Mouse (Mus musculus) heart, embryonic 16.5 days (tissue): ENCODE data around the gene Bmper. TPM values are rescaled to one million over a fixed set of nuclear protein-coding genes. Genes with fewer than 3 reads are reported as not detected.

Source experiments
- ATAC-seq: fragments of 200-750 bp; cut with Nextera tagmentation; replicated peaks from 2 replicates; pipeline ENCODE4 v1.8.0; 2017; ENCODE audit warnings: moderate number of reproducible peaks; ENCODE audit not compliant: insufficient read depth, low FRiP score; ENCODE audit errors: extremely low read depth
- H3K27ac ChIP-seq: fragments of 300-500 bp; sonication (generic); 2 replicates; pipeline ENCODE4 v1.5.1; 2014; ENCODE audit warnings: mild to moderate bottlenecking, low read length, control low read depth, moderate library complexity
- H3K27me3 ChIP-seq: fragments of 300-500 bp; sonication (generic); 2 replicates; pipeline ENCODE4 v1.6.1; 2014; ENCODE audit warnings: low read length, mixed read lengths; ENCODE audit not compliant: control insufficient read depth, insufficient read depth
- H3K36me3 ChIP-seq: fragments of 300-500 bp; sonication (generic); 2 replicates; pipeline ENCODE4 v1.6.1; 2014; ENCODE audit not compliant: control insufficient read depth, insufficient read depth
- H3K4me1 ChIP-seq: fragments of 300-500 bp; sonication (generic); 2 replicates; pipeline ENCODE4 v1.6.1; 2014; ENCODE audit warnings: low read length, mixed read lengths; ENCODE audit not compliant: control insufficient read depth, insufficient read depth
- H3K4me2 ChIP-seq: fragments of 300-500 bp; sonication (generic); 2 replicates; pipeline ENCODE4 v1.6.1; 2014; ENCODE audit warnings: low read depth, mild to moderate bottlenecking, control low read depth, low read length
- H3K4me3 ChIP-seq: fragments of 300-500 bp; sonication (generic); 2 replicates; pipeline ENCODE4 v1.5.1; 2014; ENCODE audit warnings: mild to moderate bottlenecking, control low read depth, low read length
- H3K9ac ChIP-seq: fragments of 300-500 bp; sonication (generic); 2 replicates; pipeline ENCODE4 v1.6.1; 2014; ENCODE audit warnings: low read length, control low read depth
- H3K9me3 ChIP-seq: fragments of 300-500 bp; sonication (generic); replicated peaks from 2 replicates; pipeline ENCODE4 v1.6.1; 2016; ENCODE audit warnings: low read length; ENCODE audit not compliant: control insufficient read depth
- WGBS: fragments of 180-500 bp; shearing (Covaris S2); extraction: QIAGEN DNeasy Blood & Tissue Kit; methylation state at CpG from one replicate; pipeline ENCODE4 v1.1.7; 2014; 5-methylcytosine and 5-hydroxymethylcytosine counted together
- polyA plus RNA-seq: library from polyadenylated mRNA; unstranded; fragments of >200 nt; fragmentation: Nextera tagmentation; extraction: Ambion mirVana; gene quantifications from 2 replicates; pipeline ENCODE4 v1.2.1, GENCODE M21; 2015

The Bmper gene
- polyA plus RNA-seq, 1 experiment from 2014 or later: 6.0 TPM

DNA sequence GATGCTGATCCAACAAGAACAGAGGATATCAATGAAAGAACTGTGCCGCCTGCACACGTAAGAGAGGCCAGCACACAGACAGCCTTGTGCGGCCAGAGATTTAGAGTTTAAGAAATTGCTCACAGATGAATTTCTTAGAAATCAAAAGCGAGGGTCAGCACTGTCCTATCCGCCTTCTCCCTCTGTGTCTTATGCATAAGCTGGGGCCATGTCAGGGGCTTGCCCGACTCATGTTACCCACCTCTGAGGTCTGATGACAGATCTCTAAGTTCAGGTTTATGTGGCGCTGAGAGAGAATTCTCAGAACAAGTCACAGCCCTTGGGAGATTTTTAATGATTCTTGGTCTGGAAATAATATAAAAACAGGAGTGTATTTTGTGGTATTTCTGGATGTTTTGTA lies 140.7 kb downstream of the Bmper start:
- H3K36me3 ChIP-seq: no peaks in the 10 kb centered on the region
- H3K9me3 ChIP-seq: 0 out of 2 replicates have a peak, but pooled peaks cover 2% of the 10 kb centered on the region
- H3K9ac ChIP-seq: no peak overlapping the region
- H3K4me2 ChIP-seq: no peak overlapping the region
- no peak overlapping the region for H3K4me3 ChIP-seq
- WGBS: 89% methylated on average over 7 of the region's 7 CpGs
- no peak overlapping the region for H3K27ac ChIP-seq
- no peaks in the 10 kb centered on the region for H3K4me1 ChIP-seq
- no peaks in the 10 kb centered on the region for H3K27me3 ChIP-seq
- ATAC-seq: no peak

DNA sequence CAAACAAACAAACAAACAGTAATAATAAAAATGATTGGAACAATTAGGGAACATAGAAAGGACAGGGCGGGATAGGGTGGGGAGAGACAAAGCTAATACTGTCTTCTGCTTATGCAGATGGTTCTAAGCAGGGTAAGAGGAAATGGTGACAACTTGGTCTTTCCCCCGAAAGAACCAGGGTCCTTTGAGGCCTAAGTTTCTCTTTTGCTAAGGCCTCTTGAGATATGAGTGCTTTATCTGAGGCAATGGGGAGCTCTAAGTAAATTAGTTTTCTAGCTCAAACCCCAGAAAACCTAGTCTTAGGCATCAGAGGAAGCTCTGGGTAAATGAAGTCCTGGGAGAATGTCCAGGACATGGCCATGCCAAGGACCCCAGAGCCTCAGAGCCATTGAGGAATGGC lies 141.2 kb downstream of the Bmper start:
- H3K4me1 ChIP-seq: no peaks in the 10 kb centered on the region
- WGBS: 80% methylated on average over 2 of the region's 2 CpGs
- H3K27me3 ChIP-seq: no peaks in the 10 kb centered on the region
- H3K27ac ChIP-seq: no peak overlapping the region
- H3K9me3 ChIP-seq: 0 out of 2 replicates have a peak, but pooled peaks cover 2% of the 10 kb centered on the region
- H3K9ac ChIP-seq: no peak overlapping the region
- ATAC-seq: no peak
- H3K4me2 ChIP-seq: no peak overlapping the region
- H3K36me3 ChIP-seq: no peaks in the 10 kb centered on the region
- no peak overlapping the region for H3K4me3 ChIP-seq

DNA sequence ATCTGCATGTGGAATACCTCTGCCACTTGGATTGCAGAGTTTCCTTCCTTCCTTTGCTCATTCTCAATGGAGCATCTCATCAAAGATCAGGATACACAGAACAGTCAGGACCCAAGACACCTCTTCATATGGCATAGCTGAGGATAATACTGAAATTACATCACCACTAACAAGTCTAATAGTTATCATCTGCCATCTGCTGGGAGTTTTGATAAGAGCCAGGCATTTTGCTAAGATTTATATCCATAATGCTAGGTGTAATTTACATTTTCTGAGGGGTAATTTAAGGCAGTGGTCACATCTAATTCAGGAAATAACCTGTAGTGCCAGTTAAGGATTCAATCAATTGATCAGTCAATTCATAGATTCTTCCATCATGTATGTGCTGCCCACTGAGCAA lies 145.2 kb downstream of the Bmper start:
- no peak overlapping the region for H3K27ac ChIP-seq
- H3K4me3 ChIP-seq: no peak overlapping the region
- no peaks in the 10 kb centered on the region for H3K4me1 ChIP-seq
- no peak for ATAC-seq
- H3K36me3 ChIP-seq: no peaks in the 10 kb centered on the region
- H3K9me3 ChIP-seq: no peaks in the 10 kb centered on the region
- no peaks in the 10 kb centered on the region for H3K27me3 ChIP-seq
- no peak overlapping the region for H3K9ac ChIP-seq
- no peak overlapping the region for H3K4me2 ChIP-seq

DNA sequence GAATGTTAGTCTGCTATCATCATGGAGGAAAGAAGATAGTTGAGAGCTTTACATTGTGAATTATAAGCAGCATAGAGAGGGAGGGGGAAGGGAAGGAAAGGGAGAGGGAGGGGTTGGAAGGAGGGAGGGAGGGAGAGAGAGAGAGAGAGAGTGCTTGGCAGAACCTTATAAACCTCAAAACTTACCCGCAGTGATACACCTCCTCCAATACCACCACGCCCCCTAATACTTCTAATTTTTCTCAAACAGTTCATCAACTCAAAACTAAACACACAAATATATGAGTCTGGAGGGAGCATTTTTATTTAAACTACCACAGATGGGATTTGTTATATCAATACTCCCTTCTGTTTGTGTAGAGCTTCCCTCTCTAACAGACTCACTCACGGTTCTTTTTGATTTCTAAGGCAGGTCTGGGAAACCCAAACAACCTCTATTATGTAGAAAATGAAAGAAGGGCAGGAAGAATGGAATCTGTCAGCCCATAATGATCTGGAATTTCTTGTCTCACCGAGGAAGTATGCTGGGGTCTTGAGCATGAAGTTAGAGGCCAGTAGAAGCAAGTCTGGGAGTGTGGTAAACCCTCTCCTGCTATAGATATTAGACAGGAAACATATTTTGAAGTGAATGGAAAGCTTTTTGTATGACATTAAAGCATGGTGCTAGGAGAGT lies 152.0 kb downstream of the Bmper start:
- Histone ChIP-seq H3K4me2 (no peak overlapping the region), H3K4me3 (no peak overlapping the region), H3K9ac (no peak overlapping the region), H3K4me1 (peaks cover 10% of the 10 kb centered on the region), H3K36me3 (no peaks in the 10 kb centered on the region), H3K9me3 (no peaks in the 10 kb centered on the region), H3K27me3 (no peaks in the 10 kb centered on the region), H3K27ac (no peak overlapping the region)
- WGBS: 58% methylated on average over 4 of the region's 4 CpGs
- no peak for ATAC-seq

DNA sequence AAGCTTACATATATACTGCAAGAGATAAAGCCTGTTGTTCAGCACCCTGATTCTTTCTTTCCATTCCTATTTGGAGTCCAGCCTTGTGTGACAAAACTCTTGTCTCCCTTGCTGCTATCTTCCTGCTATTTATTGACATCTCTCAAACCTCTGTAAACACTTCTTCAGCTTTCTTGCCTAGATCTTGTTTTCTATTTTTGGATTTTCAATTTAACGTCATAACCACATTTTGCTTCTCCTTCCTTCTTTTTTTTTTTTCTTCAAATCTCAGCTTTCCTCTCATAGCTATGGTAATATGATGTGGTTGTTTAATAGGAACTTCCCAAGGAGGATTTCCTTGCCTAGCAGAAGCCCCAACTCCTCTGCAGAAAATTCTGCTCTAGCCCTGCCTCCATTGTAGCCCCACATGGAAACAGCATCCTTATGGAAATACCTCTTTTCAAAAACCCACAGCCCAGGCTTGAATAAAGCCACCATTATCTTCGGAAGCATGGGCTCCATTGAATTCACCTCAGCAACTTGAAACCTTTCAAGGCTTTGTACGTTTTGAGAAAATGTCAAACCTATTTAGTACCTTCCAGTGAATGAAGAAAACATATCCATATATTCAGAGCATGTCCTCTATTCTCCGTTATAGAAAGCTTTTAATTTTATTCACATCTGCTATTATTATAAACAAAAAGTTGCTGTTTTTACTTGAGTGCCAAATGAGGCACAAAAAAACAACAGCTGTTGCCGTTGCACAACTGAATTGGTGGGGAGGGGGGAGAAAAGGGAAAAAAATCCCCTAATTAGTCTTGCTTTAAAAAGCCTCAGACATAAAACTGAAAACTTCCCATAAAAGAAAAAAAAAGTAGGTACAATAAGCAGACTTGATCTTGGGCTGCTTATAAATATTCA lies 155.2 kb downstream of the Bmper start:
- Histone ChIP-seq H3K4me3 (no peak overlapping the region), H3K27ac (no peak overlapping the region), H3K9ac (no peak overlapping the region), H3K4me2 (no peak overlapping the region), H3K27me3 (no peaks in the 10 kb centered on the region), H3K9me3 (no peaks in the 10 kb centered on the region), H3K36me3 (no peaks in the 10 kb centered on the region), H3K4me1 (peaks cover 13% of the 10 kb centered on the region)
- no peak for ATAC-seq
- WGBS: 69% methylated on average over 5 of the region's 5 CpGs

DNA sequence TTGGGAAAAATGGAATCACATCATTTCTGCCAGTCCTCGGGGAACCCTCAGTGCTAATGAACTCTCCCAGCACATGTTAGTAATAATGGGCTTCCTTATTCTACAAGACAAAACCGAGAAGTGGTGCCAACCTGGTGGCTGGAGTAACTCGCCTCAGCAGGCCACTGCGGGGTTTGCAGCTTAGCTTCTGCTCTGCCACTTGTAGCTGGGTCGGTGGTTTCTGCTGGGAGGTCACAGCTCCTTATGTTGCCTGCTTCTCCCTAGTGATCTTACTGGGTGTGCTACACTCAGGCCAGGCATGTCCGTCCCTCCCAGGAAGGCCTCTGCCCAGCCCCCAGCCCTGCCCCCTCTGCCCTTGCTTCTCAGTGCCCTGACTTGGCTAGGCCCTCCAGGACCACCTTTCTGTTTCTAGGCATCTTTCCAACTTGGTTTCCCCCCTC lies 155.9 kb downstream of the Bmper start:
- H3K4me2 ChIP-seq: no peak overlapping the region
- peaks cover 13% of the 10 kb centered on the region for H3K4me1 ChIP-seq
- ATAC-seq: peak; percentile 52; the same call in 1 of the 2 replicates
- H3K4me3 ChIP-seq: no peak overlapping the region
- WGBS: 34% methylated on average over 6 of the region's 6 CpGs
- H3K27ac ChIP-seq: peak overlapping the region; percentile 23; the same call in 1 of the 2 replicates
- H3K9ac ChIP-seq: no peak overlapping the region
- no peaks in the 10 kb centered on the region for H3K27me3 ChIP-seq
- H3K9me3 ChIP-seq: no peaks in the 10 kb centered on the region
- no peaks in the 10 kb centered on the region for H3K36me3 ChIP-seq

DNA sequence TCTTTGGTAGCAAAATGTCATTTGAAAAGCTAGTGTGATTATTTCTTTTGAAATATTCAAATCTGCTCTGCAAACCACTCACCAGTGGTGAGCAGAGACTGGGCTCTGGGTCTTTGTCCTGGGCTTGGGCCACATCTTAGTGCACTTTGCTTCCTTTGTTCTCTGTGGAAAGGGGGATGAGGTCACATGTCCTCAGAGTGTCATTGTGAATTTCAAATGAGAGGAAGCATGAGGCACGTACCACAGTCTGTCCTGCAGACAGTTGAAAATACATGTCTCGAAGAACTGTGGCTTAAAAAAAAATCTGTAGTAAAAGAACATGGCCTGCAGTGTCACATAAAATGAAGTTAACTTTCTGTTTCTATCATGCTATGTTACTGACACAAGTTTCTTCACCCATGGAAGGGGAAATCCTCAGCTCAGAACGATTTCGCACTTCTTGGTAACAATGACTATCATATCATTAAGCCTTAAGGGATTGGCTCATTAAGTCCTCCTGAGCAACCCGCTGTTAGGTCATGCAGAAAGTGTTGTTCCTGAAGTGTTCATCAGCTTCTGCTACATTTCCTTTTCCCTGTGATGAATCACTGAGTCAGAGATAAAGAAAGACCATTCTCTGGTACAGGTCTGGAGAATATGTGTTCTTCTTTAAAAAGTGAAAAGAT lies 157.4 kb downstream of the Bmper start:
- Histone ChIP-seq H3K9ac (no peak overlapping the region), H3K4me1 (peaks cover 22% of the 10 kb centered on the region), H3K4me3 (no peak overlapping the region), H3K27ac (peak overlapping the region; percentile 7; the same call in 1 of the 2 replicates), H3K36me3 (no peaks in the 10 kb centered on the region), H3K27me3 (no peaks in the 10 kb centered on the region), H3K9me3 (no peaks in the 10 kb centered on the region), H3K4me2 (no peak overlapping the region)
- WGBS: 65% methylated on average over 5 of the region's 5 CpGs
- ATAC-seq: no peak

DNA sequence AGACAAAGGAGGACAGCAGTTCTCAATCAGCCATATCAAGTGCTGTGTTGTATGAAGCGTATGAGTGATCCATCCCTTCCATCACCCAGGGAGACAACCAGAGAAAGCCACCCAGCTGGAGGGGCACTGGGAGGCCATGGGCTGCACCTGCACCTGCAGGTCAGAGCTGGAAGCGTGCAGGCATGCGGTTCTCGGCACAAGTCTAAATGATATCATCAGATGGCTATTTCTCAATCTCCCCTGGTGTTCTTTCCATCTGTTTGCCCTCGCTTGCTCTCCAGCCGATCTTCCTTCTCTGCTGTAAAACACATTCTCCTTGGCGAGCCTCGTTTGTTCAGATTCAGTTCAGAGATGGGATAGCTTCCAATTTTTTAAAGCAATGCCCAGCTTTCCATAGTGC lies 160.4 kb downstream of the Bmper start:
- Histone ChIP-seq H3K9ac (no peak overlapping the region), H3K27ac (no peak overlapping the region), H3K4me2 (no peak overlapping the region), H3K4me1 (peaks cover 27% of the 10 kb centered on the region), H3K27me3 (no peaks in the 10 kb centered on the region), H3K4me3 (no peak overlapping the region), H3K9me3 (no peaks in the 10 kb centered on the region), H3K36me3 (no peaks in the 10 kb centered on the region)
- WGBS: 69% methylated on average over 8 of the region's 8 CpGs
- no peak for ATAC-seq

DNA sequence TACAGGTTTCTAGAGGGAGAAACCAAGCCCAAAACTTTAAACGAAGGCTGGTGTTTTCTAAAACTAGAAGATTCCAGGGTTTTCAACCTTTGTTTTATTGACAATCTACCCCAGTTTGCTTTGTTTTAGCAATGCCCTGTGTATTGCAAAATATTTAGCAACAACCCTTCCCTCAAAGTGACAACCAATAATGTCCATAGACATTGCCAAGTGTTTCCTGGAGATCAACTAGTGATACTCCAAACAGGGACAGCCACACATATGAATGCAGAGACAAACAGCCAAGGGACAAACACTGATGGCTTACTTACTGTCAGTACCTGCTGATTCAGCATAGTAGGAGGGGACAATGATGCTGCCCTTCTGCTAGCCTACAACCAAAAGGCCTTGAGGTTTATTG lies 161.0 kb downstream of the Bmper start:
- no peak overlapping the region for H3K4me2 ChIP-seq
- no peaks in the 10 kb centered on the region for H3K27me3 ChIP-seq
- no peaks in the 10 kb centered on the region for H3K9me3 ChIP-seq
- peaks cover 22% of the 10 kb centered on the region for H3K4me1 ChIP-seq
- H3K9ac ChIP-seq: no peak overlapping the region
- no peak overlapping the region for H3K4me3 ChIP-seq
- H3K36me3 ChIP-seq: no peaks in the 10 kb centered on the region
- no peak overlapping the region for H3K27ac ChIP-seq
- WGBS: 94% methylated on average over 1 of the region's 1 CpGs
- ATAC-seq: no peak
